Mouse (Mus musculus): Measurements from ENCODE around the gene Birc2.

- TF ChIP-seq CTCF (IDR thresholded peaks at IDR 0.05; ENCODE audit: low read depth, low read length): no peak
- no peak for TF ChIP-seq POLR2A (IDR thresholded peaks at IDR 0.05; ENCODE audit: insufficient read depth, low read length)
Measured at GRCm38 (mm10) chr9:7805101-7805506, 31.8 kb downstream of the Birc2 start.

Data from ES-Bruce4 (cell line).